In the genomic region with DNA sequence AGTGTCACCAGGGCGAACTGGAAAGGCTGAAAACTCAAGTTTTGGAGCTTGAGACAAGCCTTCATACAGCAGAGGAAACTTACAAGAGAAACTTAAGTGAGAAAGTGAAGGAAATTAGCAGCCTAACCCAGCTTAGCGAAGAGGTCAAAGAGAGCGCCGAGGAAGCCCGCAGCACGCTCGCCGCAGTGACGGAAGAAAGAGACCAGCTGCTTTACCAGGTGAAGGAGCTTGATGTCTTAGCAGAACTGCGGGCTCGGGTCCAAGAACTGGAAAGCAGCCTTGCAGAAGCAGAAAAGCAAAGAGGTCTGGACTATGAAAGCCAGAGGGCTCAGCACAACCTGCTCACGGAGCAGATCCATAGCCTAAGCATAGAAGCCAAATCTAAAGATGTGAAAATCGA, we compare ENCODE assay signal across 26 mouse cellular contexts. TPM values are rescaled to one million over a fixed set of nuclear protein-coding genes. Genes with fewer than 3 reads are reported as not detected.
DNase-seq lines count a peak whose midpoint lies in the region; ATAC-seq and TF ChIP-seq lines count a peak whose summit lies in the region.
"Had no signal": no experiment of that assay in that cellular context is flagged by ENCODE, and none has a peak within 500 bp of the region (broad histone marks: within the 10 kb centered on the region; RNA-seq: fewer than 3 reads in every experiment).

No protein-coding gene starts in this region.

- no peak overlapping the region for H3K9ac ChIP-seq in kidney, postnatal 0 days (ENCODE audit: low read depth, low read length)
- H3K9ac ChIP-seq in kidney, embryonic 15.5 days: no peak overlapping the region
- no peak overlapping the region for H3K9ac ChIP-seq in lung, embryonic 14.5 days
- H3K9ac ChIP-seq: forebrain, embryonic 13.5 days; hindbrain, embryonic 13.5 days had no signal

- no peaks in the 10 kb centered on the region for H3K27me3 ChIP-seq in kidney, postnatal 0 days (ENCODE audit: insufficient read depth, low read length)
- H3K27me3 ChIP-seq in kidney, embryonic 15.5 days: no peaks in the 10 kb centered on the region
- no peaks in the 10 kb centered on the region for H3K27me3 ChIP-seq in lung, embryonic 14.5 days (ENCODE audit: insufficient read depth, low read length)
- H3K27me3 ChIP-seq: CH12.LX; forebrain, embryonic 13.5 days; hindbrain, embryonic 13.5 days; Patski had no signal

- ATAC-seq in kidney, postnatal 0 days (replicated peaks; ENCODE audit: low FRiP score, low read depth): no peak
- ATAC-seq in kidney, embryonic 15.5 days (replicated peaks; ENCODE audit: low FRiP score): no peak
- ATAC-seq in lung, embryonic 14.5 days (ENCODE audit: insufficient read depth): peak; percentile 71; the same call in 1 of the 2 replicates
- ATAC-seq: forebrain, embryonic 13.5 days; forebrain, embryonic 16.5 days; hindbrain, embryonic 16.5 days; Patski had no signal

- no peak overlapping the region for H3K4me3 ChIP-seq in kidney, postnatal 0 days (replicated peaks; ENCODE audit: low read depth, low read length)
- H3K4me3 ChIP-seq in kidney, embryonic 15.5 days (replicated peaks): no peak overlapping the region
- H3K4me3 ChIP-seq in lung, embryonic 14.5 days (ENCODE audit: low read depth, low read length): no peak overlapping the region
- no peak overlapping the region for H3K4me3 ChIP-seq in lung, adult 2 months (replicated peaks; ENCODE audit: extremely low read depth, low read depth, low read length)
- no peak overlapping the region for H3K4me3 ChIP-seq in bone marrow, adult 2 months (replicated peaks; ENCODE audit: control insufficient read depth, low read depth, low read length)
- H3K4me3 ChIP-seq: forebrain, embryonic 10.5 days; forebrain, embryonic 13.5 days; hindbrain, embryonic 10.5 days; hindbrain, embryonic 13.5 days had no signal

- no peaks in the 10 kb centered on the region for H3K9me3 ChIP-seq in kidney, postnatal 0 days (replicated peaks; ENCODE audit: low read length)
- H3K9me3 ChIP-seq in kidney, embryonic 15.5 days (replicated peaks): no peaks in the 10 kb centered on the region
- H3K9me3 ChIP-seq in lung, embryonic 14.5 days (ENCODE audit: low read depth, low read length): no peaks in the 10 kb centered on the region
- H3K9me3 ChIP-seq: forebrain, embryonic 10.5 days; forebrain, embryonic 13.5 days; G1E; hindbrain, embryonic 10.5 days; hindbrain, embryonic 13.5 days had no signal

- H3K4me1 ChIP-seq in kidney, postnatal 0 days (replicated peaks; ENCODE audit: insufficient read depth, low read length): no peaks in the 10 kb centered on the region
- H3K4me1 ChIP-seq in kidney, embryonic 15.5 days: no peaks in the 10 kb centered on the region
- no peaks in the 10 kb centered on the region for H3K4me1 ChIP-seq in lung, embryonic 14.5 days (ENCODE audit: insufficient read depth)
- no peaks in the 10 kb centered on the region for H3K4me1 ChIP-seq in lung, adult 2 months (ENCODE audit: control insufficient read depth, insufficient read depth, low read length)
- peaks cover 2% of the 10 kb centered on the region; the same call in 1 of the 2 replicates for H3K4me1 ChIP-seq in bone marrow, adult 2 months (ENCODE audit: control insufficient read depth, insufficient read depth, low read length)
- H3K4me1 ChIP-seq: forebrain, embryonic 10.5 days; forebrain, embryonic 13.5 days; hindbrain, embryonic 10.5 days; hindbrain, embryonic 13.5 days had no signal

- no peak for TF ChIP-seq CTCF in kidney, postnatal 0 days (IDR thresholded peaks at IDR 0.05; ENCODE audit: low read depth)
- TF ChIP-seq CTCF in lung, embryonic 14.5 days (IDR thresholded peaks at IDR 0.05; ENCODE audit: low read depth): no peak
- TF ChIP-seq CTCF in lung, adult 2 months (IDR thresholded peaks at IDR 0.05; ENCODE audit: insufficient read depth, low read length): no peak
- no peak for TF ChIP-seq CTCF in bone marrow, adult 2 months (IDR thresholded peaks at IDR 0.05; ENCODE audit: control insufficient read depth, insufficient read depth, low read length)

- TF ChIP-seq POLR2A in lung, adult 2 months (IDR thresholded peaks at IDR 0.05; ENCODE audit: borderline replicate concordance, extremely low read depth, low read depth, low read length): no peak
- no peak for TF ChIP-seq POLR2A in bone marrow, adult 2 months (IDR thresholded peaks at IDR 0.05; ENCODE audit: borderline replicate concordance, control insufficient read depth, low read depth, low read length)

- peaks cover 57% of the 10 kb centered on the region for H3K36me3 ChIP-seq in kidney, postnatal 0 days (ENCODE audit: insufficient read depth, low read length)
- peaks cover 86% of the 10 kb centered on the region for H3K36me3 ChIP-seq in kidney, embryonic 15.5 days
- H3K36me3 ChIP-seq in lung, embryonic 14.5 days (ENCODE audit: insufficient read depth): peaks cover 69% of the 10 kb centered on the region

- H3K4me2 ChIP-seq in kidney, postnatal 0 days (ENCODE audit: low read length): no peak overlapping the region
- H3K4me2 ChIP-seq in kidney, embryonic 15.5 days: no peak overlapping the region
- H3K4me2 ChIP-seq in lung, embryonic 14.5 days: no peak overlapping the region
- H3K4me2 ChIP-seq: forebrain, embryonic 13.5 days; heart, embryonic 11.5 days; hindbrain, embryonic 13.5 days had no signal

- 88% methylated on average over 13 of the region's 13 CpGs for WGBS in kidney, postnatal 0 days
- WGBS in kidney, embryonic 15.5 days: 76% methylated on average over 13 of the region's 13 CpGs
- WGBS in lung, embryonic 14.5 days: 68% methylated on average over 13 of the region's 13 CpGs
- WGBS in lung, adult 2 months: 80% methylated on average over 13 of the region's 13 CpGs
- WGBS in bone marrow, adult 2 months: 89% methylated on average over 13 of the region's 13 CpGs

- no peak overlapping the region for H3K27ac ChIP-seq in kidney, postnatal 0 days
- no peak overlapping the region for H3K27ac ChIP-seq in kidney, embryonic 15.5 days
- no peak overlapping the region for H3K27ac ChIP-seq in lung, embryonic 14.5 days (ENCODE audit: low read depth)
- H3K27ac ChIP-seq in bone marrow, adult 2 months (ENCODE audit: control insufficient read depth, insufficient read depth, low read depth, low read length, poor library complexity): peak overlapping the region; percentile 1; the same call in 1 of the 2 replicates
- H3K27ac ChIP-seq: forebrain, embryonic 10.5 days; forebrain, embryonic 13.5 days; hindbrain, embryonic 10.5 days; hindbrain, embryonic 13.5 days had no signal

- peak; percentile 14 for DNase-seq in kidney, postnatal 0 days (ENCODE audit: low spot score)
- DNase-seq in lung, embryonic 14.5 days: peak; percentile 75
- no peak for DNase-seq in lung, adult 2 months
- DNase-seq in lung, postnatal 14 days: peak; percentile 41
- DNase-seq in lung, adult 18-20 months: no peak
- no peak for DNase-seq in embryo, embryonic 10.5 days (ENCODE audit: low spot score)
- DNase-seq: adrenal gland, postnatal 10 days; adrenal gland, postnatal 36 days; cerebellum, adult 11 months; cerebellum, adult 8-10 months; cerebellum, postnatal 36 days; gastrocnemius, postnatal 10 days; gastrocnemius, postnatal 36 days; heart, postnatal 36 days had no signal

RNA-seq across cellular contexts. Expression of a gene that starts 22.5 kb away (rescaled TPM):
- 4.8 and 4.9 TPM in 2 replicates for polyA plus RNA-seq in kidney, postnatal 0 days (2015; fragmentation: Nextera tagmentation; extraction: Ambion mirVana)
- 5.5 and 6.1 TPM in 2 replicates for polyA plus RNA-seq in kidney, embryonic 15.5 days (2015; fragmentation: Nextera tagmentation; extraction: Ambion mirVana)
- polyA plus RNA-seq in lung, embryonic 14.5 days (2014; fragmentation: Nextera tagmentation; extraction: Ambion mirVana): 2.1 and 2.2 TPM in 2 replicates
- 17.4 and 26.2 TPM in 2 replicates for polyA plus RNA-seq in lung, adult 2 months (2012; rRNA removed)
- polyA plus RNA-seq in bone marrow, adult 2 months (2011; ENCODE audit: insufficient read depth, insufficient read length, low replicate concordance, missing spikeins): 88.0 and 129 TPM in 2 replicates
- polyA plus RNA-seq: Patski had no signal

RNA-seq across cellular contexts. Expression of a gene that starts 37.4 kb away (rescaled TPM):
- polyA plus RNA-seq in kidney, postnatal 0 days (2015; fragmentation: Nextera tagmentation; extraction: Ambion mirVana): 101 and 115 TPM in 2 replicates
- 104 and 111 TPM in 2 replicates for polyA plus RNA-seq in kidney, embryonic 15.5 days (2015; fragmentation: Nextera tagmentation; extraction: Ambion mirVana)
- 89.9 and 96.8 TPM in 2 replicates for polyA plus RNA-seq in lung, embryonic 14.5 days (2014; fragmentation: Nextera tagmentation; extraction: Ambion mirVana)
- polyA plus RNA-seq in lung, adult 2 months (2012; rRNA removed): 46.3 and 48.6 TPM in 2 replicates
- 10.4 and 14.5 TPM in 2 replicates for polyA plus RNA-seq in bone marrow, adult 2 months (2011; ENCODE audit: insufficient read depth, insufficient read length, low replicate concordance, missing spikeins)

RNA-seq across cellular contexts. Expression of a gene that starts 37.5 kb away (rescaled TPM):
- 22.7 and 24.6 TPM in 2 replicates for polyA plus RNA-seq in kidney, postnatal 0 days (2015; fragmentation: Nextera tagmentation; extraction: Ambion mirVana)
- 8.5 and 8.6 TPM in 2 replicates for polyA plus RNA-seq in kidney, embryonic 15.5 days (2015; fragmentation: Nextera tagmentation; extraction: Ambion mirVana)
- 0.99 and 1.0 TPM in 2 replicates for polyA plus RNA-seq in lung, embryonic 14.5 days (2014; fragmentation: Nextera tagmentation; extraction: Ambion mirVana)
- polyA plus RNA-seq in lung, adult 2 months (2012; rRNA removed): 0.15 and 0.79 TPM in 2 replicates
- 3.5 and 9.2 TPM in 2 replicates for polyA plus RNA-seq in bone marrow, adult 2 months (2011; ENCODE audit: insufficient read depth, insufficient read length, low replicate concordance, missing spikeins)

Comparison
In these comparisons a context has a peak if more than half of its experiments do, and no peak if none do; other contexts are left out.
1. DNase-seq: peak in kidney, postnatal 0 days (single experiment), lung, embryonic 14.5 days (single experiment) and lung, postnatal 14 days (single experiment); none in lung, adult 2 months (single experiment), lung, adult 18-20 months (0 of 2) and embryo, embryonic 10.5 days (single experiment).